Mouse (Mus musculus) brown adipose tissue, adult 24 weeks (tissue): ENCODE results near the gene Naip6. TPM values are rescaled to one million over a fixed set of nuclear protein-coding genes. Genes with fewer than 3 reads are reported as not detected.
"Not testable (repeated sequence)": the region's sequence is repeated elsewhere in the genome, so short reads cannot be mapped to it uniquely, and the experiment has no call there.

Source experiments
- H3K27ac ChIP-seq: fragments of 200-500 bp; replicated peaks from 2 replicates; pipeline ENCODE4 v1.5.1; 2012; ENCODE audit warnings: low read depth, mild to moderate bottlenecking, low read length
- H3K4me1 ChIP-seq: fragments of 200-500 bp; 2 replicates; pipeline ENCODE4 v1.6.1; 2012; ENCODE audit warnings: low read length, mixed read lengths; ENCODE audit not compliant: control insufficient read depth, insufficient read depth, insufficient read length
- H3K4me3 ChIP-seq: fragments of 200-500 bp; 2 replicates; pipeline ENCODE4 v1.5.1; 2012; ENCODE audit warnings: low read depth, mild to moderate bottlenecking, low read length, moderate library complexity; ENCODE audit not compliant: insufficient read depth
- polyA plus RNA-seq: library from polyadenylated mRNA; stranded (reverse); fragments of >200 nt; gene quantifications from 2 replicates; pipeline ENCODE4 v1.2.4, GENCODE M21; 2012; ENCODE audit not compliant: missing spikeins, insufficient read depth, insufficient read length

Naip6 gene
- 0.36 TPM in 1 of 2 replicates, not detected in the other for polyA plus RNA-seq

GRCm38 (mm10) chr13:100317256-100317893 lies at the start of gene Naip6:
Gene Naip6 (minus strand): TSS chr13:100317674.
- H3K27ac ChIP-seq, result not testable (repeated sequence)

GRCm38 (mm10) chr13:100352315-100352714 lies 34.8 kb upstream of the Naip6 start:
- H3K27ac ChIP-seq, H3K4me3 ChIP-seq: not testable (repeated sequence)

More at GRCm38 (mm10) chr13:100317256-100317893, at the start of gene Naip6:
- H3K4me1 ChIP-seq, result not testable (repeated sequence)
- H3K4me3 ChIP-seq, result peak within 1 kb of the TSS; percentile 14; the same call in 1 of the 2 replicates

GRCm38 (mm10) chr13:100349510-100350173 lies 32.2 kb upstream of the Naip6 start:
- H3K27ac ChIP-seq, H3K4me3 ChIP-seq, H3K4me1 ChIP-seq: not testable (repeated sequence)

More at GRCm38 (mm10) chr13:100352315-100352714, 34.8 kb upstream of the Naip6 start:
- H3K4me1 ChIP-seq, result not testable (repeated sequence)

GRCm38 (mm10) chr13:100341822-100342221 lies 24.3 kb upstream of the Naip6 start:
- Histone ChIP-seq H3K27ac (no peak overlapping the region), H3K4me3 (no peak overlapping the region), H3K4me1 (no peaks in the 10 kb centered on the region)

GRCm38 (mm10) chr13:100331728-100332127 lies 14.3 kb upstream of the Naip6 start:
- not testable (repeated sequence) for H3K27ac ChIP-seq, H3K4me3 ChIP-seq, H3K4me1 ChIP-seq

- not testable (repeated sequence) for H3K4me3 ChIP-seq, H3K27ac ChIP-seq, H3K4me1 ChIP-seq
Observed at GRCm38 (mm10) chr13:100328899-100329298, 11.4 kb upstream of the Naip6 start.

- H3K4me3 ChIP-seq, H3K27ac ChIP-seq, H3K4me1 ChIP-seq: not testable (repeated sequence)
Observed at GRCm38 (mm10) chr13:100328029-100328428, 10.6 kb upstream of the Naip6 start.

GRCm38 (mm10) chr13:100322266-100322837 lies 4.9 kb upstream of the Naip6 start:
- H3K4me3 ChIP-seq, H3K27ac ChIP-seq, H3K4me1 ChIP-seq: not testable (repeated sequence)

GRCm38 (mm10) chr13:100284611-100285010 lies 32.9 kb downstream of the Naip6 start:
- no peak overlapping the region for H3K27ac ChIP-seq
- no peaks in the 10 kb centered on the region for H3K4me1 ChIP-seq
- no peak overlapping the region for H3K4me3 ChIP-seq

GRCm38 (mm10) chr13:100271474-100272132 lies 45.9 kb downstream of the Naip6 start:
- not testable (repeated sequence) for H3K4me3 ChIP-seq, H3K27ac ChIP-seq, H3K4me1 ChIP-seq

GRCm38 (mm10) chr13:100256996-100257395 lies 60.5 kb downstream of the Naip6 start:
- H3K27ac ChIP-seq, H3K4me1 ChIP-seq, H3K4me3 ChIP-seq: not testable (repeated sequence)

GRCm38 (mm10) chr13:100255925-100256324 lies 61.5 kb downstream of the Naip6 start:
- H3K27ac ChIP-seq, H3K4me3 ChIP-seq, H3K4me1 ChIP-seq: not testable (repeated sequence)

- H3K4me1 ChIP-seq, H3K4me3 ChIP-seq, H3K27ac ChIP-seq: not testable (repeated sequence)
Observed at GRCm38 (mm10) chr13:100251897-100252296, 65.6 kb downstream of the Naip6 start.

- not testable (repeated sequence) for H3K4me1 ChIP-seq, H3K27ac ChIP-seq
- peak overlapping the region; percentile 34 for H3K4me3 ChIP-seq
Observed at GRCm38 (mm10) chr13:100246896-100247519, 70.5 kb downstream of the Naip6 start.

- H3K27ac ChIP-seq, result not testable (repeated sequence)
- peak within 1 kb of the TSS; percentile 34 for H3K4me3 ChIP-seq
Observed at GRCm38 (mm10) chr13:100246223-100246622, 71.3 kb downstream of the Naip6 start, which contains the start of gene Naip5. Gene Naip5 (minus strand): TSS chr13:100246323.

More at GRCm38 (mm10) chr13:100246223-100246622, 71.3 kb downstream of the Naip6 start, which contains the start of gene Naip5:
- H3K4me1 ChIP-seq, result not testable (repeated sequence)
